Mouse (Mus musculus): ENCODE measurements around the gene Zbtb20.

DNA sequence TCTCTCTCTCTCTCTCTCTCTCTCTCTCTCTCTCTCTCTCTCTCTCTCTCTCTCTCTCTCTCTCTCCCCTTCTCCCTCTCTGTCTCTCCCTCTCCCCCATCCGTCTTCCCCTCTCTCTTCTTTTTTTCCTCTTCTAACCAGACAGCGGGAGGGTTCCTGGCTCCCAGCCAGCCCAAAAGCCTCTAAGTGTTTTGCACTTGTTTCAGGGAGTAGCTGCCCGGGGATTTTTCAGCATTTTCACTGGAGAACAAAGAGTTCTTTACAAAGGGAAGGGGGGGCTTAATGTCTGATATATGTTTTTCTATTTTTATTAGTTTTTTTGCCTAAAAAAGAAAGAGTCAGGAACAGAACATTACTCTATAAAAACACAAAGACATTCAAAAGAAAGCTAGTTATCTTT lies 628.5 kb downstream of the Zbtb20 start:
- TF ChIP-seq CTCF (IDR thresholded peaks at IDR 0.05; ENCODE audit: control insufficient read depth, insufficient read depth, low read length) = no peak
- TF ChIP-seq POLR2A (IDR thresholded peaks at IDR 0.05; ENCODE audit: borderline replicate concordance, control insufficient read depth, low read depth, low read length) = no peak

Data from bone marrow, adult 2 months (tissue).